Mouse (Mus musculus): Measurements from ENCODE around the gene Zfp235. TPM values are rescaled to one million over a fixed set of nuclear protein-coding genes. Genes with fewer than 3 reads are reported as not detected.

Gene Zfp235
- polyA plus RNA-seq, 1 experiment from 2014 or later, result 25.5 TPM

DNA sequence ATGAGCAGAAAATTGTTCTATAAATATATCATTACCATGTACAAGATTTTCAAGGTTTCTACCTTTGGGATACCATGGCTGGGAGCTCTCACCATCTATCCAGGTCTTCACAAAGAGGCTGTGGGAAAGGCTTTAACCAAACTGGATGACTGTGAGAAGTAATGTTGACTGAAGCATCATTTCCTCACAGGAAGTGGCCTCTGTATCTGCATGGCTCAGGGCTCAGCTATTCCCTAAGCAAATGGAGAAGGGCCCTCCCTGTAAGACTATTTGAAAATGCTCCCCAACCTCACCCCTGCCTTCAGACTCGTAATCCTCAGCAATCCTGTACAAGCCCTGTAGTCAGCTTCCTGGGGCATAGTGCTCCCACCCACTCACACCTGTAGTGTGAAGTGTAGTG lies 53.6 kb downstream of the Zfp235 start:
- H3K4me3 ChIP-seq (replicated peaks; ENCODE audit: low read depth, low read length), result no peak overlapping the region
- H3K9me3 ChIP-seq (ENCODE audit: control insufficient read depth, low read length), result no peaks in the 10 kb centered on the region
- ATAC-seq (ENCODE audit: low FRiP score, low TSS enrichment), result no peak
- no peak for DNase-seq
- 81% methylated on average over 1 of the region's 1 CpGs for WGBS
- H3K27ac ChIP-seq (replicated peaks; ENCODE audit: low read depth, low read length), result no peak overlapping the region
- H3K4me2 ChIP-seq (ENCODE audit: low read length), result no peak overlapping the region
- H3K4me1 ChIP-seq (ENCODE audit: control insufficient read depth, insufficient read depth, low read length), result no peaks in the 10 kb centered on the region
- no peaks in the 10 kb centered on the region for H3K36me3 ChIP-seq (ENCODE audit: control insufficient read depth, insufficient read depth, low read length)
- no peak overlapping the region for H3K9ac ChIP-seq (replicated peaks; ENCODE audit: low read length)
- no peaks in the 10 kb centered on the region for H3K27me3 ChIP-seq (ENCODE audit: control insufficient read depth, insufficient read depth, low read length)

DNA sequence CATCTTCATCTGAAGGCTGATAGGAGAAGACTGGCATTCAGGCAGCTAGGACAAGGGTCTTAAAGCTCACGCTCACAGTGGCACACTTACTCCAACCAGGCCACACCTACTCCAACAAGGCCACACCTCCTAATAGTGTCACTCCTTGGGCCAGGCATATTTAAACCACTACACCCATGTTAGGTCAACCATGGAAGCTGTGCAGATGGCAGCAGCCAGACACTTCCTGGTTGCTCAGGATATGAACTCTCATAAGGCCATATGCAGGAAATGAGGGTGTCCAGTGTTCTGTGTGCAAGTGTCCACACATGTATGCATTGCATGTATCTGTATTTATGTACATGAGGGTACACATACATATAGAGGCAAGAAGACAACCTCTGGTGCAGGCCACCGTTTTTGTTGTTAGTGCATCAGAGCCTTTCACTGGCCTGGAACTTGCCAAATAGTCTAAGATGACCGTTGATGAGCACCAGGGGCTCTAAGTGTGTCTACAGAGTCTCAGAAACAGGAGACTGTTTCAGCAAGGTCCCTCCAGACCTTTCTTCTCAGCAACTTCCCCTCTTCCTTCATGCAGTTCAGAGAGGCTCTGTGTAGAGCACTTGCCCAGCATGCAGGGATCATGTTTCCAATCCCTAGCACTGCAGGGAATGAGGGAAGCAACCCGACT lies 55.1 kb downstream of the Zfp235 start:
- Histone ChIP-seq H3K9ac (replicated peaks; ENCODE audit: low read length) (no peak overlapping the region), H3K4me2 (ENCODE audit: low read length) (no peak overlapping the region), H3K4me3 (replicated peaks; ENCODE audit: low read depth, low read length) (no peak overlapping the region), H3K27ac (replicated peaks; ENCODE audit: low read depth, low read length) (no peak overlapping the region), H3K27me3 (ENCODE audit: control insufficient read depth, insufficient read depth, low read length) (no peaks in the 10 kb centered on the region), H3K4me1 (ENCODE audit: control insufficient read depth, insufficient read depth, low read length) (no peaks in the 10 kb centered on the region), H3K9me3 (ENCODE audit: control insufficient read depth, low read length) (no peaks in the 10 kb centered on the region), H3K36me3 (ENCODE audit: control insufficient read depth, insufficient read depth, low read length) (0 out of 2 replicates have a peak, but pooled peaks cover 2% of the 10 kb centered on the region)
- no peak for ATAC-seq (ENCODE audit: low FRiP score, low TSS enrichment)
- WGBS, result 70% methylated on average over 4 of the region's 4 CpGs
- no peak for DNase-seq

DNA sequence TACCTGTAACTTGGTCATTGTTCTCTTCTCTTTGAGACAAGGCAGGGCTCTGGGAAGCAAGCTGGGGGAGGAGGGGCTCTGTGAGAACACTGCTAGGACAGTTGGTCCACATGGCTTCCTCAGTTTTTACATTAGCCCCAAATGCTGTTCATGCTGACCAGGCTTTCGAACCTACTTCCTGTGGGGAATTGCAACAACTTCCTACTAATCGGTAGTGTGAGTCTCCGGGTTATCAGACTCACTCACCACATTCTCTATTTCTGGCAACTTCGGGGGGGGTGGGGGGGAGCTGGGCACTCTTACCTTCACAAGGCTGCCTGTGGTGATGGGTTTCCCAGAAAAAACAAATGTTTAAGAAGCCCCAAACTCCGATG lies 55.6 kb downstream of the Zfp235 start:
- H3K9me3 ChIP-seq (ENCODE audit: control insufficient read depth, low read length), result no peaks in the 10 kb centered on the region
- DNase-seq (no peak), ATAC-seq (ENCODE audit: low FRiP score, low TSS enrichment) (no peak)
- H3K9ac ChIP-seq (replicated peaks; ENCODE audit: low read length), result no peak overlapping the region
- 85% methylated on average over 5 of the region's 5 CpGs for WGBS
- H3K4me2 ChIP-seq (ENCODE audit: low read length), result no peak overlapping the region
- H3K4me3 ChIP-seq (replicated peaks; ENCODE audit: low read depth, low read length), result no peak overlapping the region
- peaks cover 6% of the 10 kb centered on the region; the same call in 1 of the 2 replicates for H3K36me3 ChIP-seq (ENCODE audit: control insufficient read depth, insufficient read depth, low read length)
- H3K4me1 ChIP-seq (ENCODE audit: control insufficient read depth, insufficient read depth, low read length), result no peaks in the 10 kb centered on the region
- no peaks in the 10 kb centered on the region for H3K27me3 ChIP-seq (ENCODE audit: control insufficient read depth, insufficient read depth, low read length)
- H3K27ac ChIP-seq (replicated peaks; ENCODE audit: low read depth, low read length), result no peak overlapping the region

DNA sequence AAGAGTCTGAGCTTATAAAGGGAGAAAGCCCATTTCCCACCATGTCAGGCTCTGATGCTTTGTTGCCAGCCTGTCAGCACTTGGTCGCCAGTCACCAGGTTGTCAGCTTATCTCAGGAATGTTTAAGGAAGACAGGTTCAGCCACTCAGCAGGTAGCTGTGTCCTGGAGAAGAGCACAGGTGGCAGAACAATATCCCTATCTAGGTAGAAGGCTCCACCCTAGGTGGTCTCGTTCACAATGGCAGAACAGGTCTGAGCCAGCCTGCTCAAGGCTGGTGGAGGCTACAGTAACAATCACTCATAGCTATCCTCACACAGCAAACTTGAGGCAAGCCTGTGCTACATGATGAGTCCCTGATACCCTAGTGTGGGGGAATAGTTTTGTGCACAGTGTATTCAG lies 57.4 kb downstream of the Zfp235 start:
- WGBS, result 86% methylated on average over 2 of the region's 2 CpGs

More for the DNA sequence above, 57.4 kb downstream of the Zfp235 start:
- Histone ChIP-seq H3K4me2 (ENCODE audit: low read length) (no peak overlapping the region), H3K9me3 (ENCODE audit: control insufficient read depth, low read length) (no peaks in the 10 kb centered on the region), H3K4me3 (replicated peaks; ENCODE audit: low read depth, low read length) (no peak overlapping the region), H3K27ac (replicated peaks; ENCODE audit: low read depth, low read length) (no peak overlapping the region), H3K9ac (replicated peaks; ENCODE audit: low read length) (no peak overlapping the region), H3K4me1 (ENCODE audit: control insufficient read depth, insufficient read depth, low read length) (no peaks in the 10 kb centered on the region), H3K36me3 (ENCODE audit: control insufficient read depth, insufficient read depth, low read length) (peaks cover 8% of the 10 kb centered on the region), H3K27me3 (ENCODE audit: control insufficient read depth, insufficient read depth, low read length) (no peaks in the 10 kb centered on the region)
- no peak for ATAC-seq (ENCODE audit: low FRiP score, low TSS enrichment)
- no peak for DNase-seq

Other genes starting within 250 kb of the Zfp235 start
- not detected in 2 replicates for gene Vmn1r178, start 242.2 kb upstream of the Zfp235 start, polyA plus RNA-seq (2014; fragmentation: Nextera tagmentation; extraction: Ambion mirVana)
- not detected in 2 replicates for gene Vmn1r179, start 207.2 kb upstream of the Zfp235 start, polyA plus RNA-seq (2014; fragmentation: Nextera tagmentation; extraction: Ambion mirVana)
- not detected in 2 replicates for gene Vmn1r180, start 183.5 kb upstream of the Zfp235 start, polyA plus RNA-seq (2014; fragmentation: Nextera tagmentation; extraction: Ambion mirVana)
- not detected in 2 replicates for gene Vmn1r181, start 159.6 kb upstream of the Zfp235 start, polyA plus RNA-seq (2014; fragmentation: Nextera tagmentation; extraction: Ambion mirVana)
- not detected in 2 replicates for gene V1rd19, start 132.5 kb upstream of the Zfp235 start, polyA plus RNA-seq (2014; fragmentation: Nextera tagmentation; extraction: Ambion mirVana)
- not detected in 2 replicates for gene Vmn1r183, start 80.9 kb upstream of the Zfp235 start, polyA plus RNA-seq (2014; fragmentation: Nextera tagmentation; extraction: Ambion mirVana)
- 34.1 and 41.6 TPM in 2 replicates for gene Zfp180, start 52.2 kb upstream of the Zfp235 start, polyA plus RNA-seq (2014; fragmentation: Nextera tagmentation; extraction: Ambion mirVana)
- gene Zfp112, start 21.9 kb upstream of the Zfp235 start, polyA plus RNA-seq (2014; fragmentation: Nextera tagmentation; extraction: Ambion mirVana), result 7.6 and 8.3 TPM in 2 replicates
- gene Zfp114, start 40.9 kb downstream of the Zfp235 start, polyA plus RNA-seq (2014; fragmentation: Nextera tagmentation; extraction: Ambion mirVana), result 2.5 and 4.3 TPM in 2 replicates
- 3.1 and 6.6 TPM in 2 replicates for gene Zfp111, start 77.3 kb downstream of the Zfp235 start, polyA plus RNA-seq (2014; fragmentation: Nextera tagmentation; extraction: Ambion mirVana)
- 2.7 and 3.7 TPM in 2 replicates for gene Zfp109, start 103.4 kb downstream of the Zfp235 start, polyA plus RNA-seq (2014; fragmentation: Nextera tagmentation; extraction: Ambion mirVana)
- 6.2 and 6.6 TPM in 2 replicates for gene Zfp108, start 120.6 kb downstream of the Zfp235 start, polyA plus RNA-seq (2014; fragmentation: Nextera tagmentation; extraction: Ambion mirVana)
- 5.9 and 8.7 TPM in 2 replicates for gene Zfp93, start 136.3 kb downstream of the Zfp235 start, polyA plus RNA-seq (2014; fragmentation: Nextera tagmentation; extraction: Ambion mirVana)
- 34.2 and 34.3 TPM in 2 replicates for gene Zfp61, start 167.1 kb downstream of the Zfp235 start, polyA plus RNA-seq (2014; fragmentation: Nextera tagmentation; extraction: Ambion mirVana)
- 18.9 and 19.2 TPM in 2 replicates for gene Zfp94, start 182.5 kb downstream of the Zfp235 start, polyA plus RNA-seq (2014; fragmentation: Nextera tagmentation; extraction: Ambion mirVana)
- gene Tescl, start 199.8 kb downstream of the Zfp235 start, polyA plus RNA-seq (2014; fragmentation: Nextera tagmentation; extraction: Ambion mirVana), result not detected in 2 replicates
- gene Lypd5, start 215.0 kb downstream of the Zfp235 start, polyA plus RNA-seq (2014; fragmentation: Nextera tagmentation; extraction: Ambion mirVana), result not detected in 2 replicates
- 0.43 and 0.45 TPM in 2 replicates for gene Kcnn4, start 236.1 kb downstream of the Zfp235 start, polyA plus RNA-seq (2014; fragmentation: Nextera tagmentation; extraction: Ambion mirVana)

Measured in midbrain, embryonic 14.5 days (tissue).